Mouse (Mus musculus) v-Abl transformed pro-B cells (cell line): ENCODE results near the gene Zc3h14.

Experiments used
- in situ Hi-C, 2 experiments: fragments of 400-800 bp; cut with MboI; formaldehyde crosslinking; loops; one replicate each; pipeline ENCODE4 v1.15.1; 2025; ENCODE audit not compliant: unreplicated experiment in 2 of 2

Gene Zc3h14

GRCm38 (mm10) chr12:98833901-98834300 is 87.1 kb downstream of the Zc3h14 start:
- in situ Hi-C loops: loop anchor here in 1 of 2 experiments (25.0 kb wide), 1 partner anchor 1128 kb away; the partner anchor contains the start of gene Kcnk13

- in situ Hi-C loops: loop anchor here in 1 of 2 experiments (25.0 kb wide), 1 partner anchor 1127 kb away; the partner anchor contains the start of gene Kcnk13
Measured at GRCm38 (mm10) chr12:98834879-98835278, 88.1 kb downstream of the Zc3h14 start.

DNA sequence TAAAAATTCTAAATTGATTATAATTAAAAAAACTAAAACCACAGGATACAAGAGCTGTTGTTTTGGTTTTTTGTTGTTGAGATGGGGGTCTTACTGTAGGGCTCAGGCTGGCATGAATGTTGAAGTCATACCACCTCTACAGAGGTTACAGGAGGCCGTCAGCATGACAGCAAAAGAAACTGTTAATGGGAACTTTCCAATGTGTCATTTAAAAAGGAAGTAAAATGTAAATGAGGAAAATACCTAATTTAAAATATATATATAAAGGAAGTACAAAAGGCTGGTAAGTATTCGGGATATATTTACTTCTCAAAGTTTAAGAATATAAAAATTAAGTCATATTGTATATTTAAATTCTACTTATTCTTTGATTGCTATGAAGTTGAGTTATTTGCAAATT is 88.7 kb downstream of the Zc3h14 start:
- in situ Hi-C loops: loop anchor here in 1 of 2 experiments (25.0 kb wide), 1 partner anchor 1127 kb away; the partner anchor contains the start of gene Kcnk13
